ENCODE assay signal across 8 mouse cellular contexts in genomic region chr3:30012666-30013365, GRCm38 (mm10).
DNase-seq lines count a peak whose midpoint lies in the region; ATAC-seq and TF ChIP-seq lines count a peak whose summit lies in the region.

No protein-coding gene starts in this region.

- peaks cover 16% of the 10 kb centered on the region for H3K4me1 ChIP-seq in hindbrain, embryonic 15.5 days (replicated peaks)
- H3K4me1 ChIP-seq in liver, embryonic 12.5 days, result no peaks in the 10 kb centered on the region

- H3ac ChIP-seq in myocyte (ENCODE audit: control insufficient read depth, insufficient read length), result peak overlapping the region; percentile 98

- no peaks in the 10 kb centered on the region for H3K9me3 ChIP-seq in hindbrain, embryonic 15.5 days
- H3K9me3 ChIP-seq in liver, embryonic 12.5 days (replicated peaks), result no peaks in the 10 kb centered on the region

- under 1% methylated on average over 29 of the region's 29 CpGs for WGBS in hindbrain, embryonic 15.5 days
- WGBS in liver, embryonic 12.5 days (ENCODE audit: insufficient replicate concordance), result under 1% methylated on average over 29 of the region's 29 CpGs

- no peaks in the 10 kb centered on the region for H3K36me3 ChIP-seq in hindbrain, embryonic 15.5 days
- H3K36me3 ChIP-seq in liver, embryonic 12.5 days, result no peaks in the 10 kb centered on the region
- H3K36me3 ChIP-seq in myocyte (ENCODE audit: control insufficient read depth, insufficient read depth), result no peaks in the 10 kb centered on the region

- DNase-seq in ZHBTc4 (ENCODE audit: low read depth, low spot score), result peak; percentile 64
- DNase-seq in cerebellum, postnatal 14 days, result peak; percentile 53 to 56
- peak; percentile 55 for DNase-seq in gastrocnemius, postnatal 10 days
- no peak for DNase-seq in MN1 (ENCODE audit: low spot score)
- DNase-seq in layer of hippocampus, adult 8-10 months (ENCODE audit: low spot score in 2 of 2), result no peak

- peak overlapping the region; percentile 71 for H3K27ac ChIP-seq in hindbrain, embryonic 15.5 days (replicated peaks)
- no peak overlapping the region for H3K27ac ChIP-seq in liver, embryonic 12.5 days

- 0 out of 2 replicates have a peak, but pooled peaks have one; percentile 46 for ATAC-seq in hindbrain, embryonic 15.5 days (ENCODE audit: low FRiP score, low read depth)
- no peak for ATAC-seq in liver, embryonic 12.5 days

- peak overlapping the region; percentile 81 for H3K4me2 ChIP-seq in hindbrain, embryonic 15.5 days
- H3K4me2 ChIP-seq in liver, embryonic 12.5 days, result peak overlapping the region; percentile 67
- H3K4me2 ChIP-seq in myocyte (ENCODE audit: low read depth), result peak overlapping the region; percentile 83

- H3K27me3 ChIP-seq in hindbrain, embryonic 15.5 days, result peaks cover 20% of the 10 kb centered on the region
- peaks cover 46% of the 10 kb centered on the region for H3K27me3 ChIP-seq in liver, embryonic 12.5 days (replicated peaks)
- H3K27me3 ChIP-seq in myocyte (ENCODE audit: control insufficient read depth, insufficient read depth, insufficient read length), result no peaks in the 10 kb centered on the region

- no peak for TF ChIP-seq POLR2A in myocyte (IDR thresholded peaks at IDR 0.05; ENCODE audit: insufficient read length, low read depth)

- H3K4me3 ChIP-seq in hindbrain, embryonic 15.5 days, result peak overlapping the region; percentile 44
- H3K4me3 ChIP-seq in liver, embryonic 12.5 days, result peak overlapping the region; percentile 56
- H3K4me3 ChIP-seq in myocyte, result peak overlapping the region; percentile 89

- H3K9ac ChIP-seq in hindbrain, embryonic 15.5 days, result peak overlapping the region; percentile 42
- H3K9ac ChIP-seq in liver, embryonic 12.5 days, result peak overlapping the region; percentile 47

- H3K79me2 ChIP-seq in myocyte (ENCODE audit: control insufficient read depth, insufficient read depth), result no peaks in the 10 kb centered on the region

TF ChIP-seq in myocyte, 11 proteins besides CTCF, POLR2A, EP300 and RAD21:
- TF ChIP-seq MAX (IDR thresholded peaks at IDR 0.05; ENCODE audit: low read depth) (no peak), MYOD1 (IDR thresholded peaks at IDR 0.05; ENCODE audit: control insufficient read depth in 1 of 3, insufficient read length in 2 of 3, low read depth in 2 of 3) (no peak), POLR2AphosphoS2 (IDR thresholded peaks at IDR 0.05; ENCODE audit: insufficient read length, low read depth) (no peak), REST (IDR thresholded peaks at IDR 0.05; ENCODE audit: insufficient read depth, insufficient read length) (no peak), CEBPB (IDR thresholded peaks at IDR 0.05; ENCODE audit: insufficient read depth, poor library complexity, severe bottlenecking) (no peak), TCF12 (IDR thresholded peaks at IDR 0.05; ENCODE audit: insufficient read depth, poor library complexity, severe bottlenecking) (no peak), MYOG (IDR thresholded peaks at IDR 0.05; ENCODE audit: control insufficient read depth in 1 of 3, insufficient read depth in 1 of 3, insufficient read length in 2 of 3, low read depth in 2 of 3) (no peak), USF1 (IDR thresholded peaks at IDR 0.05; ENCODE audit: low read depth) (no peak), SRF (IDR thresholded peaks at IDR 0.05; ENCODE audit: control insufficient read depth, insufficient read length, low read depth) (no peak)

Comparison
In these comparisons a context has a peak if more than half of its experiments do, and no peak if none do; other contexts are left out.
1. DNase-seq: peak in ZHBTc4 (single experiment), cerebellum, postnatal 14 days (2 of 2) and gastrocnemius, postnatal 10 days (single experiment); none in MN1 (single experiment) and layer of hippocampus, adult 8-10 months (0 of 2).
2. Peak in every context shown above with its lines, with median percentiles within 50 percentile points of each other: H3K4me2 ChIP-seq and H3K4me3 ChIP-seq.